Mouse (Mus musculus): ENCODE measurements around the gene Gm6812.
"Not testable (repeated sequence)": the region's sequence is repeated elsewhere in the genome, so short reads cannot be mapped to it uniquely, and the experiment has no call there.

The Gm6812 gene

DNA sequence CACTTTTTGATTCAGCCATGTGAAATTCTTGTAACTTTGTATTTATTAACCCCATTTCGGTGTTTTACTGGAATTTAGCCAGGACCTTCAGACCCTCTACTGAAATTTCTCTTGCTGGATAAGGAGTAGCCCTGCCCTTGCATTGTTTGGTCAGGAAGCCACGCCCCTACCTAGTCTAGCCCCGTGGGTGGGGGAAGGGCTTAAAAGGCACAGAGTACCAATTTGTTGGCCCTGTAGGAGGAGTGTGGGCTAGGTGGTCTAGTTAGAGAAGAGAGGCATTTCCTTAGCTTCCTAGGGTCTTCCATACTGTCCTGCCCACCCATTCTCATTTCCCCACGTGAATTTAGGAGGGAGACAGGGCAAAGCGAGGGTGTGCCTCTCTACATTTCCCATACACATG is at the start of gene Gm6812:
Gene Gm6812, minus strand, starts transcription at position 101 of the 400 bp plus-strand sequence.
- not testable (repeated sequence) for DNase-seq (ENCODE audit: low spot score in 2 of 2)

DNA sequence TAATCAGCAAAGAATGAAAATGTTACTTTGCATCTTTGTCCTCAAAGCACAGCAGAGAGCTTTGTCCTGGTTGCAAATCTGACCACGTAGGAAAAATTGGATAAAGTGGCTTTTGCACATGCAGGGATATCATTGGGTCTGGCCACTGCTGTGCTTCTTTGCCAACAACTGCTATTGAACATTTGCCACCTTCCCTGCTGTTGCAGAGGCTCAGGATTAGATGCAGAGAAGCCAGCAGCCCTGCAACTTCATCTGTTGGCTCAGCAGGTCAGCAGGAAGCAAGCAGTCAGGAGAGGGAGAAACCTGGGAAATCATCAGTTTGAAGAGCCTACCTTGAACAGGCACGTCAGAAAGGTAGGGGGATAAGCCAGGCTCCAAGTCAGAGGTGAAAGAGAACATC is 27.7 kb downstream of the Gm6812 start:
- no peak for DNase-seq (ENCODE audit: low spot score in 2 of 2)
